Mouse (Mus musculus) spleen, postnatal 4 days (tissue): ENCODE measurements around the gene Skint3.
"Not testable (repeated sequence)": the region's sequence is repeated elsewhere in the genome, so short reads cannot be mapped to it uniquely, and the experiment has no call there.

Experiments
- DNase-seq, 2 experiments: peaks; one replicate each; pipeline ENCODE4 v3.0.0; 2022; ENCODE audit warnings: low spot score in 2 of 2

Gene Skint3

DNA sequence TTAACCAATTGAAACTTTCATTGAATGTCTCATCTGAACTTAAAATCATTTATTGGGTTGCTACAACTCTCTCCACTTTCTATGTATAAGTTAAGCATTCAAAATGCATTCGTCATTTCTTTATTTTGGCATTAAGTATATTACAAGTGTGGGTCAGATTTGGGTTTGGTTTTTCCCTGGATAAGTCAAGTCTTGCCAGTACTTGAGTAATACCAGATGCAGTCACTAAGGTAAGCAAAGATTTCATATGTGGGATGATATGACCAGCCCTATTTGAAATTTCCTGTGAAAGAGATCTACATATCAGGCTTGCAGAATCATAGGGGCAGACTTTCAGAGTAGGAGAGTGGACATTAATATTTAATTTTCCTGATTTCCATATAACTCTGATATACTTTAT is at the start of gene Skint3:
Gene Skint3 (plus strand): TSS at position 301 of the 400 bp plus-strand sequence.
- DNase-seq = no peak

DNA sequence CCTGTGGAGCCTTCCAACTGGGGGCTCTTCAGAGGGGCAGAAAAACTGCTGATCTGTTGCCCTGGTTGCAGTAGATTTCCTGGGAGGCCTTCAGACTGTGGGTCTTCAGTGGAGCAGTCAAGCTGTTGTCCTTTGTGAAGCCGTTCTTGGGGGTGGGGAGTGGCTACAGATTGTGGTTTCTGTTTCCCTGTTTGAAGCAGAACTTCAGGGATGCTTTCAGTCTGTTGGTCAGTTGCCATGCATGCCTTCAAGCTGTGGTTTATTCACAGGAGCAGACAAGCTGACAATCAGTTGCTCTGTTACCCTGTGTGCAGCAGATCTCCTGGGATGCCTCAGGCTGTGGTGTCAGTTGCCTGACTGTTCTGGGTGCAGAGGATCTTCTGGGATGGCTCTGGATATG is 11.4 kb downstream of the Skint3 start:
- no peak for DNase-seq

DNA sequence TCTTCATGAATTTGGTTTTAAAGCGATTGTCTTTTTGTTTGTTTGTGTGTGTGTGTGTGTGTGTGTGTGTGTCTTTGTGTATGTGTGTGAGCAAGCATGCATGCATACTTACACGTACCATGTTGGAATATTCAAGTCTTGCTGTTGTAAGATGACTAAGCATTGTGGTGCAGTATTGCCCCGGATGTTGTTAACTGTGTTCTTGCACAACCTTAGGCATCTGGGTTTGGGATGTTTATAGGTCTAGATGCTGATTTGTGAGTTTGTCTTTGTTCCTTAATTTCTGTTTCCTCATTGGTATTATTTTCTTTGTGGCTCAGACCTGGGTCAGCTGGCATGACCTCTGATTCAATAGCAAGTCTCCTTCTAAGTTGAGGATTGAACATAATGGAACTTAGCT is 11.9 kb downstream of the Skint3 start:
- DNase-seq = no peak

DNA sequence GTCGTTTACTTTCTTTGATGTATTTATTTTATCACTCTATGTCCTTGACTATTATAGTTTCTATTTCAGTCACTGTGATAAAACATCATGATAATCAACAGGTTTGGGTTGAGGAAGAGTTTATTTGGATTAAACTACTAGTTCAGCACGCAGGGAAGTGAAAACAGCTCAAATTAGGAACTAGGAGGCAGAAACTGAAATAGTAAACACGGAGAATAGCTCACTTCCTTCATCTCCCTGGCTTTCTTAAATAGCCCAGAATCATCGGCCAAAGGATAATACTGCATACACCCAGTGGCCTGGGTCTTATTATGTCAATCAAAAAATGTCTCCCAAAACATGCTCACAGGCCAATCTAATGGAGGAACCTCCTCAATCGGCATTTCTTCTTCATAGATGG is 24.0 kb downstream of the Skint3 start:
- no peak for DNase-seq

DNA sequence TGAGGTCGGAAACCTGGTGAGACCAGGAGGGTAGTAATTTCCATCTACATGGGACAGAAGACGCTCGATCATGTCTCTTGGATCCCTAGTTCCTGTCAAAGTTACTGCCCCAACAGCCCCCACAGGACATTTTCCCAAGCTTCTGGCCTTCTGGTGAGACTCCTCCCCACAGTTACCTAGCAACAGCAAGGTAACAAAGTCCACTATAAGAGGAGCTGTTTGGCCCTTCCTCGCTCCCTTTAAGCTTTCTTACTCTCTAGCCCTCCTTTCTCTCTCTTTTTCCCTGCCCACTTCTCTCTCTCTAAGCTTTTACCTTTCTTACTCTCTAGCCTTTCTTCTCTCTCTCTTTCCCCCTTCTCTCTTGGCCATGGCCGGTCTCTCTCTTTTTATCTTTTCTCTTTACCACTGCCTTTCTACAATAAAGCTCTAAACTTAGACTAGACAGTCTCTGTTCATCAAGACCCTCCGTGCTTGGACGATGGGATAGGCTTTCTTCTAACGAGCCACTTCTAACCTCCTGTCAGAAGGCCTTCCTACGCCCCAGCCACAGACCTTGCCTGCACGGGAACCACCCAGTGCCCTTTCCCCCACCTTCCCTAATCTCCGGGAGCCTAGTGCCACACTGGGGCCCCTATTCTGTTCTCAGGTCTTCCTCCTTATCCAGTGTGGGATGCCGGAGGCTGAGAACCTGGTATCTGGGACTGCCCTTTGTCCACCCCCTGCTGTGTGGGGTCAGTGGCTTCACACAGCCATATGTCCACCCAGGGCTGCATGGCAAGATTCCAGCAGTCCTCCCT is 55.3 kb downstream of the Skint3 start:
- DNase-seq = no peak

DNA sequence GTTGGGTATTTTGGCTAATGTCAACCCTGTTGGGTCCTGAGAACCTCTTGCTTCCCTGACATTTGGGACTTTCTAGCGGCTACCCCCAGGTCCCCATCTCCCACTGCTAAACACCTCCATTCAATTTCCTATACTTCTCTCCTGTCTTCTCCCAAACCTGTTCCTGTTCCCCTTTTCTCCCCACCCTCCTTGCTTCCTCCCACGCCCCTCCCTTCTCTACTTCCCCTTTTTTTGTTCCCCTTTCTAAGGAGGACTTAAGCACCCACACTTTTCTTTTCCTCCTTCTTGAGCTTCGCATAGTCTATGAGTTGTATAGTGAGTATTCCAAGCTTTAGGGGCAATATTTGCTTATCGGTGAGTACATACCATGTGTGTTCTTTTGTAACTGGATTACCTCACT is 56.4 kb downstream of the Skint3 start:
- DNase-seq = no peak

DNA sequence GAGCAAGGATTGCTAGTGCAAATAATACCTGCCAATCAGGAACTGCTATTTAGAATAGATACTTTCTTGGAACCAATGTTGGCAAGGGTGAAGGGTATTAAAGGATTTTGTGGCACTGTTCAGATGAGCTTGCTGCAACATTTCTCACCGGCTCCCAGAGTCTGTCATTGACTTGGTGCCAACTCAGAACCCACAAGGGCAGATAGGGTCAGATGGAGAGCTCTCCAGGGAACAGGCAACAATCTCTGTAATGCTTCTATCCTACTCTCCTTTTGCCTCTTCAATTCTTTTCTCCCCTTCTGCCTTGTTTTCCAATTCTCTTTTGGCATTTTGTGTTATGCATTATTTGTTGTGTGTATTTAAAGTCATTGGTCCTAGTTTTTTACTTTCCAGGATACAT is 70.3 kb downstream of the Skint3 start:
- no peak for DNase-seq

DNA sequence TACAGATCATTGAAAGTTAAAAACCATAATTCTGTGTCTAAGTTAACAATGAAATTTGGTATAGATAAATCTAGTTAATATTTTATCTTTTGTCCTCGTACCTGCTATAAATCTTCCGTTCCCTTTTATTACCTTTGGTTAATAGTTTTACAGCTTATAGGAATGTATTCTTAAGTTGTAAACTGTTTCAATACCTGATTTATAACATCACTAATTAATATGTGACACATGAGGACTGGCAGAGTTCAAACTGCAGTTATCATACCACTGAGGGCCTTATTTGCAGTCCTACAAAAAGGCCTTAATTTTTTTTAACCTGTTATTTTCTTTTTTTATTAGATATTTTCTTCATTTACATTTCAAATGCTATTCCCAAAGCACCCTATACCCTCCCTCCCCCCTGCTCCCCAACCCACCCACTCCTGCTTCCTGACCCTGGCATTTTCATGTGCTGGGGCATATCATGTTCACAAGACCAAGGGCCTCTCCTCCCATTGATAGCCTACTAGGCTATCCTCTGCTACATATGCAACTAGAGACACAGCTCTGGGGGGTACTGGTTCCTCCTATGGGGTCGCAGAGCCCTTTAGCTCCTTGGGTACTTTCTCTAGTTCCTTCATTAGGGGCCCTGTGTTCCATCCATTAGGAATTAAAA is 70.9 kb downstream of the Skint3 start:
- DNase-seq = no peak

DNA sequence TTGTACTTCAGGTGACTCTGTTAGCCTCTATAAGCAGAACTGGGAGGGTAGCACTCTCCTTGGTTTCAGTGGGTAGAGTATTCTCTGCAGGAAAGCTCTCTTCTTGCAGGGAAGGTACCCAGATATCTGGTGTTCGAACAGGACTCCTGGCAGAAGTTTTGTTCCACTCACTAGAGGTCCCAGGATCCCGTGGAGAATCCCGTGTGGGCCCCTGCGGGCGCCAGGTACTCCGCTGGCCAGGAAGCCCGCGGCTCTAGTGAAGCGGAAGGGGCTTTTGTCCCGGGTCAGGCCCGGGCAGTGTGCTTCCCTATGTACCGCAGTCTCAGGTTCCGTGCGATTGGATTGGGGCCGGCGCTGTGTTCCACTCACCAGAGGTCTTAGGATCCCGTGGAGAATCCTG is 117.1 kb downstream of the Skint3 start:
- not testable (repeated sequence) for DNase-seq
